Mouse (Mus musculus): ENCODE measurements around the gene Zfp626.
"Not testable (repeated sequence)": the region's sequence is repeated elsewhere in the genome, so short reads cannot be mapped to it uniquely, and the experiment has no call there.

Zfp626 gene

DNA sequence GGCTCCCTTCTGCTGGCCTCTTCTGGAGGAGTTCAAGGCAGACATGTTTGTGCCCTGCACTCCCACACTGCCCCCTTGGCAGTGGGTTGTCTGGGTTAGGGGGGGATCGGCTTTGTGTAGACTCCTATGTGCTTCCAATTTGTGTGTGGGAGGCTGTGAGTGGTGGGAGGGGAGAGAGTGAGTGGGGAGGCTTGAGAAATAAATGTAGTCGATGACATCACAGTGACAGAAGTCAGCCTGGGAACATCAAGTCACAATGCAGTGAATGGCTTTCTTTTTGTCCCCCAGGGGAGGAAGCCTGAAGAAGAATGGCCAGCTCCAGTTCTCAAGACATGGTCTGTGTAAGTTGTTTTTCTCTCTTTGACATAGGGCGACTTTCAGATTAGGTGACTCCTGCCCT is at the start of gene Zfp626:
Gene Zfp626, plus strand, starts transcription at position 301 of the 400 bp plus-strand sequence.
- not testable (repeated sequence) for DNase-seq (ENCODE audit: low spot score in 2 of 2)

DNA sequence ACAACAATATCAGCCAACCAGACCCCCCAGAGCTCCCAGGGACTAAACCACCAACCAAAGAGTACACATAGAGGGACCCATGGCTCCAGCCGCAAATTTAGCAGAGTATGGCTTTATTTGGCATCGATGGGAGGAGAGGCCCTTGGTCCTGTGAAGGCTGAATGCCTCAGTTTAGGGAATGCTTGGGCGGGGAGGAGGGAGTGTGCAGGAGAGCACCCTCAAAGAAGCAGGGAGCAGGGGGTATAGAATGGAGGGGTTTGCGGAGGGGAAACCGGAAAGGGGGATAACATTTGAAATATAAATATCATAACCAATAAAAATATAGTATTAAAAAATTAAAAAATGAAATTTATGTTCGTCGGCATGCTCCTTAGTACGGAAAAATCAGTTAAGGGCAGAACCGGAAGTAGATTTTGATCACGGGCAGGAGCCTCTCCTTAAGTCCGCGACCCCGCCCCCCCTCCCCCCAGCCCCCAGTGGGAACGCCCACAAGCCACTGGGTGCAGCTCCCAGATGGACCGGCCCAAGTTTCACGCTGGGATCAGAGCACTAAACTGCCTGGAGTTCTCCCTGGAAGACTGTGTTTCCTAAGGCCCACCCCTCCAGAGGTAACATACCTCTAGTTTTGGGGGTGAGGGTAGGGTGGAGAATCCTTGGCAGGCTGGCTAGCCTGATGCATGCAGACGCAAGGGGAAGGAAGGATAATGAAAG is 41.7 kb upstream of the Zfp626 start:
- DNase-seq (ENCODE audit: low spot score in 2 of 2): no peak

DNA sequence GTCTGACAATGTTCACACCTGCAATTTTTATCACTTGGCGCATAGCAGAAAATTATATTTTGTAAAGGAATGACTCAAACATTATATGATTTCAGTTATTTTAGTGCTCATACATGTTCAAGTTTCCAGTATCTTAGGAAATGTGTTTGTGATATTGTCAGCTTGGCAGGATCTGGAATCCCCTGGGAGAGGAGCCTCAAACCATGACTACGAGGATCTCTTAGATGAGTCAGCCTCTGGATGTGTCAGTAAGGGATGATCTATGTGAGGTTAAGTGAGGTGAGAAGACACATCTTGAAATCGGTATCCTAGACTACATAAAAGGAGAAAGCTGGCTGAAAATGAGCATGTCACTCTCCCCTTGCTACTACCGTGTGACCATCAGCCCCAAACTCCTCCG is 17.7 kb upstream of the Zfp626 start:
- no peak for DNase-seq (ENCODE audit: low spot score in 2 of 2)

DNA sequence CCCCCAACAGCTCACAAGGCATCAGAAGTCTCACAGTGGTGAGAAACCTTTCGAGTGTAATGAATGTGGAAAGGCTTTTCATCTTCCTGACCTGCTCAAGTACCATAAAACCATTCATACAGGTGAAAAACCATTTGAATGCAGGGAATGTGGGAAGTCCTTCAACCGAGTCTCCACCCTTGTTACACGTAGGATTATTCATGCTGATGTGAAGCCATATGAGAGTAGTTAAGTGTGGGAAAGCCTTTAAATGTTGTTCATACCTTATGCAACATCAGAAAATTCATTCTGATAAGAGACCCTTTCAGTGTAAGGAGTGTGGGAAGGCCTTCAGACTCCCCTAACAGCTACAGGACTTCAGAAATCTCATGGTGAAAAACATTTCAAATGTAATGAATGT is 13.1 kb upstream of the Zfp626 start:
- not testable (repeated sequence) for DNase-seq (ENCODE audit: low spot score in 2 of 2)

DNA sequence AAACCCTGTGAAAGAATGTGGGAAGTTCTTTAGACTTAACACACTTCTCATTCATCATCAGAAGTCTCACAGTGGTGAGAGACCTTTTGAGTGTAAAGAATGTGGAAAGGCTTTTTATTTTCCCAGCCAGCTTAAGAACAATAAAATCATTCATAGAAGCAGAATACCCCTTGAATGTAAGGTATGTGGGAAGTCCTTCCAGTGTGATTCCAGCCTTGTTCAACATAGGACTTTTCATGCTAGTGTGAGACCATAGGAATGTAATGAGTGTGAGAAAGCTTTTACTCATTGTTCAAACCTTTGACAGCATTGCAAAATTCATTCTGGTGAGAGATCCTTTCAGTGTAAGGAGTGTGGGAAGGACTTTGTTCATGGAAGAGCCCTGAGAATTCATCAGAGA is 12.4 kb upstream of the Zfp626 start:
- DNase-seq (ENCODE audit: low spot score in 2 of 2): no peak

DNA sequence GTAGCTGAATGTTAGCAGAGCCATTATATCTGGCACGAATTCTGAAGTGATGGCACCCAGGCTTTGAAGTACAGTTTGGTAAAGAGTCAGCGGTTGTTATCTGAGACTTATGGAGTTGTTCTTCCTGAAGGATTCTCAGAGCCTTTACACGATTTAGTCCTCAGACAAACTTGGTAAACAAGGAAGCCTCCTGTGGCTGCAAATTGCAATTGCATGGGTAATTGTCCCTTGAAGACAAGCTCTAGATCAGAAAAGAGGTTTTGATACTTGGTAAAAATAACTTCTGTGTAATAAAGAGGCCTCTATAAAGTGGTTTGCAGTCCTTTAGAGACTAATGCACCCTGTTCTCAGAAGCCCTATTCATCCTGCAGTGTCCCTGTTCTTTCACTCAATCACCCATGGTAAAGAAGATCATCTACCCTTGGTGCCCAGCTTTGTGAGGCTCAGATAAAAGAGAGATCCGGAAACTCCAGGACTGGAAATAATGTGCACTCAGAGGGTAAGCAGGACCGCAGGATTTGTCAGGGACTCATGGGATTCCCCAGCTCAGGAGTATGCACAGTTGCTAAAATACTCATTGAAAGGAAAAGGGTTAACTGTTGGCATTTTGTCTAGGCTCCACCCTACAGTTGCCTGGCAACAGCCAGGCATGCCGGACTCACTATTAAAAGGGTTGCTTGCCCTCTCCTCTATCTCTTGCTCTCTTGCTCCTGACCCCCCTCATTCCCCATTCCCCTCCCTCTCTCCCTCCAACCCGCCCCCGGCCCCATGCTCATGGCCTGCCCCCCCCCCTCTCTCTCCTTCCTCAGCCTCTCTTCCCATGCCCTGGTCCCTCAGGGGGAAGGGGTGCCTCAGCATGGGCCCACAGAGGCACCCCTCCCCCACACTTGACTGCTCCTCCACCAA is 8.8 kb upstream of the Zfp626 start:
- DNase-seq (ENCODE audit: low spot score in 2 of 2): no peak

DNA sequence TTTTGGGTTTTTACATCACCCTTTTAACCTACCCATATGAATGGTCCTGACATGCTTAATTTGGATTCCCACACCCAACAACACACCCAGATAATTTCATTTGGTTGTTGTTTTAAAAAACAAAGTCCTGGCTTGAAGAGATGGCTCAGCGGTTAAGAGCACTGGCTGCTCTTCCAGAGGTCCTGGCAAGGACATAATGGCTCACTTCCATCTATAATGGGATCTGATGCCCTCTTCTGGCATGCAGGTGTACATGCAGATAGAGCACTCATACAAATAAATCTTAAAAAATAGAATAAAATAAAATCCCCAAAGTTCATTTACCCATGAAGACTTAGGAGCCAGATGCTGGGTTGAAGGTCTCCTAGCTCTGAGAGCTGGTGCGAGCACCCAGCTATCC is 5.9 kb upstream of the Zfp626 start:
- no peak for DNase-seq (ENCODE audit: low spot score in 2 of 2)

DNA sequence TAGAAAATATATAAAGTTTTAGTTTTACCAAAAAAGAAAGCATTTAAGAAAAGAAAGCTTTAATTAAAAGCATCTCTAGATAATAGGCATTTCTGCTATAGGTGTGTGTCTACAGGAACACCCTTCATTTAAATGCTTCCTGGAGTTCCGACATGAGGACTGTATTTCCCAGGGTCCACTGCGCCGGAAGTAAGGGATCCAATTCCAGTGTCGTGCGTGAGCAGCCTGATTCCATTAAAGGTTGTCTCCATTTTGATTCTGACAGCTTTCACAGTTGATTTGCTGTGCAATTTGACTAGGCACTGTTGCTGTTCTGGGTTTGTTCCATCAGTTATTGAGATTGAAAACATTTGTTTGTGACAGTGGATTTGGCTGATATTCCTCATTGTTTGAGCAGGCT is 4.0 kb upstream of the Zfp626 start:
- DNase-seq (ENCODE audit: low spot score in 2 of 2): no peak

DNA sequence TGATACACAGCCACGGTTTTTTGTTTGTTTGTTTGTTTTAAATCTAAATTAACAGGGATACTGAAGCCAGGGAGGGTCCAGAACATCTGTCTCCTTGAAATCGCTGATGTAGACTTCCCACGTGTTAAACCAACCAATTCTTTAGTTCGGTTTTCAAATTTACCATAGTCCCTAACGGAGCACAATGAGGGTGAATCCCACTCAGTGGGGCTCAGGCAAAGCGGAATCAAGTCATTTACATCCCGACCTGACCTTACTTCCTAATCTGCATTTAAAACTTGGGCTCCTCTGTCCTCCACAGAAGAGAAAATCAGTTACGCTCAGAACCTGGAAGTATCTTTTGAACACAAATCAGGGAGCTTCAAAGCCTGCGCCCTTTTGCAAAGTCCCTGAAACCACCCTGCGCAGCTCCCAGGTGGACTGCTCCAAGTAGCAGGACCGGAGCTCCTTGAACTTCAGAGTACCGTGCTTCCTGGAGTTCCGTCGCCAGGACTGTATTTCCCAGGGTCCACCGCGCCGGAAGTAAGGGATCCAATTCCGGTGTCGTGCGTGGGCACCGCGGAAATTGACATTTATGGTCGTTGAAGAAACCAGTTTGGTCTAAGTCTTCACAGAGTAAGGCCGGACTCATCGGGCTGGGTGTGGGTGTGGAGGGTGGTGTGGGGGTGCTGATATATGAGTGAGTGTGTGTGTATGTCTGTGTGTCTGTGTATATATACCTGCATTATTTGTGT is 2.5 kb upstream of the Zfp626 start:
- DNase-seq (ENCODE audit: low spot score in 2 of 2): peak; percentile 71 to 80

DNA sequence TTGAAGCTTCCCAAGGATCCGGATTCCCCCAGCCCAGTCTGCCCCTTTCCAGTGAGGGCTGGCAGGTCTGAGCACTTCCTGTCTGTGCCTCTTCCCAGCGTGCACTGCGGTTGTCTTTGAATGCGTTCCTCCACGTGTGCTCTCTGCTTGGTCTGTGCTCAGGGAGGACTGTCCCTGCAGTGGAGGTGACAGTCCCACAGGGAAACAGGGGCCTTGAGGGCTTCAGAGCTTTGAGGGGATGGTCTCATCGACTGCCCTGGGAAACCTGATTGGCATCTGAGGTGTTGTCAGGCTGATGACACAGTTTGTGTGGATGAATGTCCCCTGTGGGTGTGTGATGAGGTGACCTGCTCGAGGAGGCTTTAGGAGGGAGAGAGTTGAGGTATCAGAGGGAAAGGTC is 309 bp downstream of the Zfp626 start:
- DNase-seq (ENCODE audit: low spot score in 2 of 2): not testable (repeated sequence)

DNA sequence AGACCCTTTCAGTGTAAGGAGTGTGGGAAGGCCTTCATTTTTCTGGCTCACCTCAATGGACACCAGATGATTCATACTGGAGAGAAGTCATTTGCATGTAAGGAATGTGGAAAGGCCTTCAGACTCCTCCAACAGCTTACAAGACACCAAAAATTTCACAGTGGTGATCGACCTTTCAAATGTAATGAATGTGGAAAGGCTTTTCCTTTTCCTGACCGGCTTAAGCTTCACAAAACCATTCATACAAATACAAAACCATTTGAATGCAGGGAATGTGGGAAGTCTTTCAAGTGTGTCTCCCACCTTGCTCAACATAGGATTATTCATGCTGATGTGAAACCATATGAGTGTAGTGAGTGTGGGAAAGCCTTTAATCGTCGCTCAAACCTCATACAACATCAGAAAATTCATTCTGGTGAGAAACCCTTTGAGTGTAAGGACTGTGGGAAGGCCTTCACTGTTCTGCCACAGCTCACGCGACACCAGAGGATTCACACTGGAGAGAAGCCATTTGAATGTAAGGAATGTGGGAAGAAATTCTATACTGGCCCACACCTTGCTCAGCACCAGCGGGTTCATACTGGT is 11.6 kb downstream of the Zfp626 start:
- DNase-seq (ENCODE audit: low spot score in 2 of 2): no peak

DNA sequence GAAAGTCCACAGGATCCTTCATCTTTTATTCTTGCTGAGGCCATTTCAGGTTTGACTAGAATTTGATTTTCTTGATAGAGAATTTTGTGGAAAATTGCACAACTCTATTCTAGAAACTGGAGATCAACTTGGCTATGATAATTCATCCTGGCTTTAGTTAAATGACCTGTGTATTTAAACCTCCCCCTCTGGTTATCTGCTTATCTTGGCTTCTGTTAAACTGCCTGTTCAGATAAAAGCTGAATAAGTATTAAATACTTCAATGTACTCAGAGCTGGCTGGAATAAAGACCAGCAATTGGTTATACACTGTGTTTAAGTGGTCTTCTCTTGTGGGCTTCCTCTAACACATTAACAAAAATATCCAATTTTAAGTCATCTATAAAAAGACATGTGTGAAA is 15.6 kb downstream of the Zfp626 start:
- DNase-seq (ENCODE audit: low spot score in 2 of 2): no peak

DNA sequence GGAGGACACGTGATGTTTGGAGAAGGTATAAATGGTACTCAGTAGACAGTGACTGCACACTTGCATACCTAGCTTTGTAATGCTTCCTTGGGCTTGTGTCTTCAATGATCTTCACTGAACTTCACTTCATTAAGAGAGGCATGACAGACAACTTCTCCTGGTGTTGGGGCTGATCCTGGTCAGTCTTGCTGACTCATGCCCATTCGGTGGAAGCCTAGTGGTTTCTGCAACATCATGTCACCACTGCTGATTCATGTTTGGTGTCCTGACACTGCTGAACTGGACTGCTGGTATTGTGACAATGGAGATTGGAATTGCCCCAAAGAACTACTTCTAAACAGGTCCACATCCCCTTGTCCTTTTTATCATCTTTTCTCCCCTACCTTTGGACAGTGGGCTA is 27.1 kb downstream of the Zfp626 start:
- DNase-seq (ENCODE audit: low spot score in 2 of 2): no peak

DNA sequence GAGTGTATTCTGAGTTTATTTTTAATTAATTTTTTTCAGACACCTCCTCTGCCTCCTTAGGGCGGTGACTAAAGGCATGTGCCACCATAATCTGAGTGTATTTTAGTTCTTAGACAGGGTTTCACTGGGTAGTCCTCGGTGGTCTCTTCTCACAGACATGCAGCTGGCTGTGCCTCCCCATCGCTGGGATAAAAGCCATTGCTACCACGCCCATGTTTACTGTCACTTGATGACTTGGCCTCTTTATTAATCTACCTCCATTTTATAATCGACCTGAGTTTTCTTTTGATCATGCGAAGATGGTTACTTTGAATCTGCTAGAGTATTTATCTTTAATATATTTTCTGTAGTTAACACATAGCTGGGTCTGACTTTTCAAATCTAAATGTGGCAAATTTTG is 30.9 kb downstream of the Zfp626 start:
- DNase-seq (ENCODE audit: low spot score in 2 of 2): no peak

DNA sequence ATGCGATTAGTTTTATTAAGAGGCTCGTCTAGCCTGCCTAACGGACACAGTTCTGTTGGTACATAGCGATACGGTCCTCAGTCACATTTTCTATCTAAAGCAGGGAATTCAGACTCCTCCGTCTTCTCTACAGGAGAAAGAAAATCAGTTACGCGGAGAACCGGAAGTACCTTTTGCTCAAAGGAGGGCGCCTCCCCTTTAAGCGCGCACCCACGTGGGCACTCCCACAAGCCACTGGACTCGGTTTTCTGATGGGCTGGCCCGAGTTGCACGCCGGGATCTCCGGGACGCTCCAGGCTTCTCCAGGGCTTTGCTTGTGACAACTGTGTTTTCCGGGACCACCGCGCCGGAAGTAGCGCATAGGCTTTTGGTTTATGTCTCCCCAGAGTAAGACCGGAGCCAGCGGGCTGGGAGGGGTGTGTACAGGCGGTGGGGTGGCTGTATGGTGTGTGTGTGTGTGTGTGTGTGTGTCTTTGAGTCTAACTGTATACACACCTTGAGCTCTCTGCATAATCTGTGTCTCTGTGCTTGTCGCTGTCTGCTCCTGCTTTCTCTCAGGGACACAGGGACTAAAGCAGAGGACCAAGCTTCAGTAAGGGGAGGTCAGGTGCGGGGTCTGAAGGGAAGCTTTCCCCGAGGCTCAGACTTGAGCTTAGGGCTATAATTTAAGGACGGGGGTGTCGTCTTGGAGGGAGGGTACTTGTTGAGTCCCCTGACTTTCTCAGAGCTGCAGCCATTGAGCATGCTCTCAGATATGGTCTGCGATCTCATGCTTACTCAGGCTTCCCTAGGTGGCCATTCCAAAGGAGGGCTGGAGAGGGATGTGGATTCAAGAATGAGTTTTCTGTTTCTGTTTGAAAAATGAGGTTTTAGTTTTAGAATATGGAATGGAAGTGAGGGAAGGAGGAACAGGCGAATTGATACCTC is 31.6 kb downstream of the Zfp626 start, which contains the start of gene Zfp59:
Gene Zfp59, plus strand, starts transcription at position 285 of the 927 bp plus-strand sequence.
- peak; percentile 86 to 87 for DNase-seq (ENCODE audit: low spot score in 2 of 2)

DNA sequence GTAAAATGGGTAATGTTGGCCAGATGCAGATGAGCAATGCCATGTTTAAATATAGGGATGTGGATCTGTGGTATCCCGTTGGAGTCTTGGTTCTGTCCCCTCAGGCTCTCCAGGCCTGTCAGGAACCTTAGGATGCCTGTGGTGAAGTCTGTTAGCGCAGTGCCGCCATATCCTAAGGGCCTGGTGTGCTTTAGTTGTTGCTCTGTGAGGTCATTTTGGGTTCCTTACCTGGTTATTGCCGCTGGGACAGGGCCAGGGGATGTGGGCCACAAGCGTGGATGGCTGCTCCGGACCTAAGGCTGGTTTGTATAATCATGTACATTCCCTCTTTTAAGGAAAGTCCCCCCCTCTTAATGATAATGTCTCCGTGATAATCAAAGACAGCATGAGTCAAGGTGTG is 32.6 kb downstream of the Zfp626 start:
- DNase-seq (ENCODE audit: low spot score in 2 of 2): no peak

DNA sequence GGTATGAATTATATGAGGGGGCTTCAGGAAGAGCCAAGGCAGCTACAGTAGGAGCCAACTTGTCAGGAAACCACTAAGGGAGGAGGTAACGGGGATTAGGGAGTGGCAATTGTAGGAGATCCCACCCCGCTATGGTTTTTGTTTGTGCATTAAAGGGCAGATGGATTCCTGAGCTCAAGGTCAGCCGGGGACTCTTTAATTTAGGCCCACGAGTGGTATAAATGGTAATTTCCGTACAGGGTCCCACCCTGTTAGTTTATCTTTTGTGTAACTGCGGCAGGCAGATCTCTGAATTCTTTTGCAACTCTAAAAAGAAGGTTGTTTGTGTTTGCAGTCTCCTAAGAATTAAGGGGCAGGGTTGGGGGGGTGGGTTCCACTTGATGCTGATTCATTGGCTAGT is 33.1 kb downstream of the Zfp626 start:
- DNase-seq (ENCODE audit: low spot score in 2 of 2): no peak

DNA sequence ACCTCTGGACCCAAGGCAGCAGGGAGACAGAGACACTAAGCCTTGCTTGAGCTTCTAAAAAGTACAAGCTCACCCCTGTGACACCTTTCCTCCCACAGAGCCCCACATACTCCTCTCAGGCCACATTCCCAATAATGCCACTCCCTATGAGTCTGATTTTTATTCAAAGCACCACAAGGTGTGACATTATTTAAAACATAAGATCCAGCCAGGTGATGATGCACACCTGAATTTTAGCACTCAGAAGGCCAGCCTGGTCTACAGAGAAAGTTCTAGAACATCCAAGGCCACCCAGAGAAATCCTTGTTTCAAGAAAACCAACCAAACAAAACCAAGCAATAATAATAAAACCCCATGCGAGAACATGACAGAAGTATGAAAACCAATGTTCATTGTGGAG is 50.2 kb downstream of the Zfp626 start, which contains the start of gene Zfp607a:
Gene Zfp607a, plus strand, starts transcription at position 301 of the 400 bp plus-strand sequence.
- no peak for DNase-seq (ENCODE audit: low spot score in 2 of 2)

DNA sequence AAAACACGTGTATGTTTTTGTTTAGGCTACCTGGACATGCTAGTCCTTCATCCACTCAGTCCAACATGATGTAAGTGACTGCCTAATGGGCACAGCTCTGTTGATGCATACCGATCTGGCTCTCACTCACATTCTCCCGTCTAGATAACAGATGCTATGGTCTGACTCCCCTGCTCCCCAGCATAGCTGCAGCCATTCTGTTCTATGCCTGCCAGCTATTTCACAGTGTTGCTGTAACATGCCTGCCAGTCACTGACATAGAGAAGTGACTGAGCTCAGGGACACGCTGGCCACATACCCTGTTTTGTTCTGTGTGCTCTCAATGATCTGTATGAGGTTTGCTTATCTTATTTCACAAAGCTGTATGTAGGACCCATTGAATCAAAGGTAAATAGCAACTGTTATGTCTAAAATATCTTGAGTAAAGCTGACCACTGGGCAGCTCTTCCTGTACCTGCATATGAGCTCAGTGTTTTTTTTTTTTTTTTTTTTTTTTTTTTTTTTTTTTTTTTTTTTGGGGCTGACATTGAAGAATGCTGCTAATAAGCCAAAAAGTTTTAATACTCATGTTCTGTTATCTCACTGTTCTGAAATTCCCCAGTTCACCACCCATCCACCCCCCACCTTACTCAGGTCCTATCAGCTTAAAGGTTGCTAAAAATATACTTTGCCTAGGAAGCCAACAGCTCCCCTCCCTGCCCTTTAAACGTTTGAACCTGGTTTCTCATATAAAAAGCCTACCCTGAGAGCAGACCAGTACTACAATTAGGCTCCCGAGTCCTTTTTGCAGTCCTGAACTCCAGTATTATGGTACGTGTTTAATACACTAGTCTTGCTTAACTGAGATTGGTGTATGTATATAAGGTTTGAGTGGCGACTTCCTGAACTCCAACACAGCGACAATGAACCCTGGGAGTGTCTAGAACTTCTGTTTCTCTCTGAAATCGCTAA is 52.6 kb downstream of the Zfp626 start:
- no peak for DNase-seq (ENCODE audit: low spot score in 2 of 2)
